Mouse (Mus musculus) E14TG2a.4 (cell line): ENCODE data around the gene Cxcl14.

Experiments used
- CTCF ChIP-seq: conservative IDR thresholded peaks from 2 replicates; pipeline ENCODE4 v1.5.1; 2014; ENCODE audit warnings: low read length
- NANOG ChIP-seq: IDR thresholded peaks from 2 replicates; pipeline ENCODE4 v1.6.1; 2014; ENCODE audit warnings: borderline replicate concordance, low read length, mixed read lengths
- POU5F1 ChIP-seq: IDR thresholded peaks from 2 replicates; pipeline ENCODE4 v1.6.1; 2014; ENCODE audit warnings: low read length, borderline replicate concordance

GRCm38 (mm10) chr13:56275171-56275570 lies 21.2 kb downstream of the Cxcl14 start:
- TF ChIP-seq CTCF (no peak), NANOG (no peak), POU5F1 (no peak)
